Mouse (Mus musculus): ENCODE measurements around the gene Gm8232.
"Not testable (repeated sequence)": the region's sequence is repeated elsewhere in the genome, so short reads cannot be mapped to it uniquely, and the experiment has no call there.

Gene Gm8232

GRCm38 (mm10) chr14:44433335-44433734 lies at the start of gene Gm8232:
Gene Gm8232, plus strand, starts transcription at chr14:44433635.
- not testable (repeated sequence) for DNase-seq (ENCODE audit: extremely low spot score, low read depth, low spot score)

- not testable (repeated sequence) for DNase-seq (ENCODE audit: extremely low spot score, low read depth, low spot score)
Measured at GRCm38 (mm10) chr14:44384233-44384632, 49.2 kb upstream of the Gm8232 start.

- DNase-seq (ENCODE audit: extremely low spot score, low read depth, low spot score) = not testable (repeated sequence)
Measured at GRCm38 (mm10) chr14:44410588-44410987, 22.8 kb upstream of the Gm8232 start, which contains the start of gene Gm3371. Gene Gm3371, minus strand, starts transcription at chr14:44410688.

All from hindlimb bud, embryonic 11.5 days (tissue).